Mouse (Mus musculus): ENCODE results near the gene Abhd10. TPM values are rescaled to one million over a fixed set of nuclear protein-coding genes. Genes with fewer than 3 reads are reported as not detected.

The Abhd10 gene
- polyA plus RNA-seq, 1 experiment, result 25.2 TPM

DNA sequence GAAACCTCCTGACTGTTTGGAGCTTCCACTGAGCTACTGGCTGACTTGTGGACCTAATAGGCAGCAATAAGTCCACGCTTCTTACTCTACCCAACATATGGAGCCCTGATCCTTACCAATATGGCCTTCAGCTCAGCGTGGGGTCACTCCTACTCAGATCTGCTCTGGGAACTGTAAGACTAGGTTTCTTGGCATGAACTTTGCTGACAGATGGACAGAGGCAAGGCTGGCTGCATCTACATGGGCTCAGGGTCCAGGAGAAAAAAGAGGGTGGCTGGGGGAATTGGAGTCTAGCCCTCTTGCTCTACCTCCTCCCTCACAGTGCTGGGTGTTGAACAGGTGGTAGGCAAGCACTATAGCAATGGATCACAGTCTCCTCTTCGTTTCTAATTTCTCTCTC lies 55.9 kb downstream of the Abhd10 start:
- TF ChIP-seq POLR2A (IDR thresholded peaks at IDR 0.05; ENCODE audit: low read depth, low read length), result no peak
- TF ChIP-seq CTCF (IDR thresholded peaks at IDR 0.05; ENCODE audit: borderline replicate concordance, insufficient read depth, low read length), result no peak
- Histone ChIP-seq H3K4me1 (ENCODE audit: control insufficient read depth, insufficient read depth, low read length) (no peaks in the 10 kb centered on the region; the same call in 1 of the 2 replicates), H3K27ac (ENCODE audit: insufficient read depth, low read length) (no peak overlapping the region), H3K4me3 (ENCODE audit: insufficient read depth, low read length) (no peak overlapping the region)

DNA sequence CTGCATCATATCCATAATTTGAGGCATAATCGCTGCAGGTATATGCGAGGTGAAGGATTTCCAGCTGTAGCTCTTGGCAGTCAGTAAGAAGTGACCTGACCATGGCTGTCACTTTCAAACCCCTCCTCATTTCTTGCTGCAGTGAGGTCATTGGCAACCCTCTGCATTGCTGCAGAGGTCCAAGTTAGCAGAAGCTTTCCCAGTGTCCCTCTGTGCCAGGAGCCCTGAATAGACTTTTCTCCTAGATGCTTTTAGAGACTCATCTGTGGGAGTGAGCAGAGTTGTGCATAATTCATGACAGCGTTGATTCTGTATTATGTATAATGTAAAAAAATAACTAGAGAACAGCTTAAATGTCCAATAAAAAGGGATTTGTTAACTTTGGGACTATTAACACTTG lies 57.5 kb downstream of the Abhd10 start:
- TF ChIP-seq POLR2A (IDR thresholded peaks at IDR 0.05; ENCODE audit: low read depth, low read length), result no peak
- no peak for TF ChIP-seq CTCF (IDR thresholded peaks at IDR 0.05; ENCODE audit: borderline replicate concordance, insufficient read depth, low read length)
- H3K4me1 ChIP-seq (ENCODE audit: control insufficient read depth, insufficient read depth, low read length), result no peaks in the 10 kb centered on the region; the same call in 1 of the 2 replicates
- no peak overlapping the region for H3K4me3 ChIP-seq (ENCODE audit: insufficient read depth, low read length)
- H3K27ac ChIP-seq (ENCODE audit: insufficient read depth, low read length), result no peak overlapping the region

DNA sequence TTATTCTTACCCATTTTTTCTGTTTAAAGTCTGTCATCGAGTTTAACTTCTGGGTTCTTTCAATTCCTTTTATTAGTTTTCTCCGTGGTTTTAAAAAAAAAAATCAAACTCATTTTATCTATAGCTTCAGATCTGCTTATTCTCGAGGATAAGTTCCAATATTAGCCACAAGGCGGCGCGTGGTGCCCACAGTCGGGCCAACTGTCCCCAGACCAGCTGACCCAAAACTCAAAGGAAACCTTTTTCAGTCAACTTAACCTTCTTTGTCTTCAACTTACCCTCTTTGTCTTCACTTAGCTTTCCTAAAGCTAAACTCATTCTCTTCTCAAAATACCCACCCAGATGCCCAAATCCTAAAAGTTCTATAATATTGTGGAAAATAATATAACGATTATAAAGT lies 57.9 kb downstream of the Abhd10 start:
- no peak overlapping the region for H3K27ac ChIP-seq (ENCODE audit: insufficient read depth, low read length)
- TF ChIP-seq POLR2A (IDR thresholded peaks at IDR 0.05; ENCODE audit: low read depth, low read length) (no peak), CTCF (IDR thresholded peaks at IDR 0.05; ENCODE audit: borderline replicate concordance, insufficient read depth, low read length) (peak; percentile 49; the same call in 1 of the 2 replicates)
- H3K4me3 ChIP-seq (ENCODE audit: insufficient read depth, low read length), result no peak overlapping the region
- no peaks in the 10 kb centered on the region for H3K4me1 ChIP-seq (ENCODE audit: control insufficient read depth, insufficient read depth, low read length)

Other genes with a start within 250 kb of the Abhd10 start
- gene Gm609, start 250.0 kb downstream of the Abhd10 start, polyA plus RNA-seq (2011; ENCODE audit: insufficient read length, low read depth, missing spikeins), result not detected in 2 replicates
- not detected in 2 replicates for gene Gm17783, start 210.9 kb downstream of the Abhd10 start, polyA plus RNA-seq (2011; ENCODE audit: insufficient read length, low read depth, missing spikeins)
- gene Slc9c1, start 207.6 kb downstream of the Abhd10 start, polyA plus RNA-seq (2011; ENCODE audit: insufficient read length, low read depth, missing spikeins), result not detected in 2 replicates
- gene Gcsam, start 132.6 kb downstream of the Abhd10 start, polyA plus RNA-seq (2011; ENCODE audit: insufficient read length, low read depth, missing spikeins), result not detected in 2 replicates
- gene BC016579, start 88.9 kb downstream of the Abhd10 start, polyA plus RNA-seq (2011; ENCODE audit: insufficient read length, low read depth, missing spikeins), result not detected in 2 replicates
- 0.25 TPM in 1 of 2 replicates, not detected in the other for gene Tmprss7, start 49.3 kb downstream of the Abhd10 start, polyA plus RNA-seq (2011; ENCODE audit: insufficient read length, low read depth, missing spikeins)
- gene Tagln3, start 18.3 kb downstream of the Abhd10 start, polyA plus RNA-seq (2011; ENCODE audit: insufficient read length, low read depth, missing spikeins), result 1.7 TPM in 2 replicates
- gene Phldb2, start 210.6 kb upstream of the Abhd10 start, polyA plus RNA-seq (2011; ENCODE audit: insufficient read length, low read depth, missing spikeins), result 253 and 317 TPM in 2 replicates